Mouse (Mus musculus) heart, postnatal 0 days (tissue): ENCODE measurements at regions not wholly inside any gene's neighbourhood (a gene's known extent, or its start where the extent isn't known, plus 50 kb on each side); places are given as distances from the start of the nearest gene placed in this dataset.

Source experiments
- ATAC-seq: fragments of 200-750 bp; cut with Nextera tagmentation; 2 replicates; pipeline ENCODE4 v1.8.0; 2017; ENCODE audit warnings: low read depth, moderate number of reproducible peaks, moderate library complexity; ENCODE audit not compliant: insufficient read depth
- DNase-seq: peaks from one replicate; pipeline ENCODE4 v3.0.0-alpha.2; 2016; ENCODE audit warnings: low spot score
- H3K27ac ChIP-seq: fragments of 300-500 bp; sonication (generic); 2 replicates; pipeline ENCODE4 v1.5.1; 2014; ENCODE audit warnings: low read depth, mild to moderate bottlenecking
- H3K27me3 ChIP-seq: fragments of 300-500 bp; sonication (generic); 2 replicates; pipeline ENCODE4 v1.6.1; 2014; ENCODE audit warnings: low read length, mixed read lengths; ENCODE audit not compliant: control insufficient read depth, insufficient read depth
- H3K36me3 ChIP-seq: fragments of 300-500 bp; sonication (generic); replicated peaks from 2 replicates; pipeline ENCODE4 v1.6.1; 2014; ENCODE audit warnings: low read length, mixed read lengths; ENCODE audit not compliant: control insufficient read depth, insufficient read depth
- H3K4me1 ChIP-seq: fragments of 300-500 bp; sonication (generic); 2 replicates; pipeline ENCODE4 v1.6.1; 2014; ENCODE audit warnings: antibody characterized with exemption; ENCODE audit not compliant: control insufficient read depth, insufficient read depth
- H3K4me2 ChIP-seq: fragments of 300-500 bp; sonication (generic); 2 replicates; pipeline ENCODE4 v1.6.1; 2014; ENCODE audit warnings: low read depth, mild to moderate bottlenecking, low read length, moderate library complexity
- H3K4me3 ChIP-seq: fragments of 300-500 bp; sonication (generic); 2 replicates; pipeline ENCODE4 v1.5.1; 2014; ENCODE audit warnings: low read depth, low read length
- H3K9ac ChIP-seq: fragments of 300-500 bp; sonication (generic); replicated peaks from 2 replicates; pipeline ENCODE4 v1.6.1; 2014; ENCODE audit warnings: low read depth, low read length, mixed read lengths
- H3K9me3 ChIP-seq: fragments of 300-500 bp; sonication (generic); replicated peaks from 2 replicates; pipeline ENCODE4 v1.6.1; 2016; ENCODE audit warnings: low read length; ENCODE audit not compliant: control insufficient read depth
- CTCF ChIP-seq: IDR thresholded peaks from 2 replicates; pipeline ENCODE4 v1.5.1; 2016; ENCODE audit warnings: antibody characterized with exemption, control low read depth, low read depth
- EP300 ChIP-seq: IDR thresholded peaks from 2 replicates; pipeline ENCODE4 v1.6.1; 2016; ENCODE audit warnings: antibody characterized with exemption, low read depth
- WGBS: fragments of 180-500 bp; shearing (Covaris S2); extraction: QIAGEN DNeasy Blood & Tissue Kit; methylation state at CpG from one replicate; pipeline ENCODE4 v1.1.7; 2014; 5-methylcytosine and 5-hydroxymethylcytosine counted together

GRCm38 (mm10) chr12:26567435-26567834 is 98.4 kb downstream of the Cmpk2 start:
- no peaks in the 10 kb centered on the region for H3K36me3 ChIP-seq
- no peaks in the 10 kb centered on the region for H3K9me3 ChIP-seq
- peaks cover 5% of the 10 kb centered on the region; the same call in 1 of the 2 replicates for H3K4me1 ChIP-seq
- ATAC-seq (no peak), DNase-seq (no peak)
- no peak overlapping the region for H3K9ac ChIP-seq
- 43% methylated on average over 4 of the region's 4 CpGs for WGBS
- H3K27me3 ChIP-seq, result no peaks in the 10 kb centered on the region
- H3K27ac ChIP-seq, result no peak overlapping the region
- no peak overlapping the region for H3K4me3 ChIP-seq
- no peak overlapping the region for H3K4me2 ChIP-seq
- TF ChIP-seq CTCF, result no peak
- no peak for TF ChIP-seq EP300

GRCm38 (mm10) chr12:26562858-26563257 is 93.9 kb downstream of the Cmpk2 start:
- Histone ChIP-seq H3K4me2 (no peak overlapping the region), H3K9me3 (no peaks in the 10 kb centered on the region), H3K4me3 (no peak overlapping the region), H3K36me3 (no peaks in the 10 kb centered on the region), H3K9ac (no peak overlapping the region), H3K4me1 (peaks cover 11% of the 10 kb centered on the region), H3K27ac (peak overlapping the region; percentile 70), H3K27me3 (no peaks in the 10 kb centered on the region)
- ATAC-seq (peak; percentile 62), DNase-seq (peak; percentile 60)
- no peak for TF ChIP-seq EP300
- no peak for TF ChIP-seq CTCF
- 43% methylated on average over 6 of the region's 6 CpGs for WGBS

GRCm38 (mm10) chr12:26559560-26559959 is 90.6 kb downstream of the Cmpk2 start:
- Histone ChIP-seq H3K4me1 (peaks cover 20% of the 10 kb centered on the region), H3K4me2 (no peak overlapping the region), H3K9ac (no peak overlapping the region), H3K4me3 (no peak overlapping the region), H3K27me3 (0 out of 2 replicates have a peak, but pooled peaks cover 3% of the 10 kb centered on the region), H3K36me3 (no peaks in the 10 kb centered on the region), H3K9me3 (no peaks in the 10 kb centered on the region), H3K27ac (no peak overlapping the region)
- DNase-seq (no peak), ATAC-seq (no peak)
- 76% methylated on average over 3 of the region's 3 CpGs for WGBS
- TF ChIP-seq EP300 (no peak), CTCF (no peak)

- Histone ChIP-seq H3K27ac (no peak overlapping the region), H3K4me2 (no peak overlapping the region), H3K9me3 (no peaks in the 10 kb centered on the region), H3K9ac (no peak overlapping the region), H3K36me3 (no peaks in the 10 kb centered on the region), H3K27me3 (peaks cover 3% of the 10 kb centered on the region; the same call in 1 of the 2 replicates), H3K4me3 (no peak overlapping the region), H3K4me1 (peaks cover 16% of the 10 kb centered on the region; the same call in 1 of the 2 replicates)
- WGBS, result 4% methylated on average over 4 of the region's 4 CpGs
- no peak for TF ChIP-seq EP300
- no peak for TF ChIP-seq CTCF
- ATAC-seq (no peak), DNase-seq (no peak)
These were observed 88.4 kb downstream of the Cmpk2 start for GRCm38 (mm10) chr12:26557411-26557810.

GRCm38 (mm10) chr12:26551168-26551926 is 82.3 kb downstream of the Cmpk2 start:
- H3K9me3 ChIP-seq, result no peaks in the 10 kb centered on the region
- ATAC-seq, result no peak
- no peak for DNase-seq
- no peak overlapping the region for H3K4me3 ChIP-seq
- no peak overlapping the region for H3K9ac ChIP-seq
- H3K27ac ChIP-seq, result no peak overlapping the region
- H3K4me1 ChIP-seq, result peaks cover 10% of the 10 kb centered on the region
- TF ChIP-seq CTCF (no peak), EP300 (no peak)
- no peak overlapping the region for H3K4me2 ChIP-seq
- peaks cover 18% of the 10 kb centered on the region; the same call in 1 of the 2 replicates for H3K27me3 ChIP-seq
- H3K36me3 ChIP-seq, result no peaks in the 10 kb centered on the region
- 77% methylated on average over 10 of the region's 10 CpGs for WGBS

GRCm38 (mm10) chr12:26547466-26547865 is 78.5 kb downstream of the Cmpk2 start:
- H3K4me3 ChIP-seq, result no peak overlapping the region
- no peaks in the 10 kb centered on the region for H3K9me3 ChIP-seq
- no peak for TF ChIP-seq EP300
- no peak for TF ChIP-seq CTCF
- DNase-seq (no peak), ATAC-seq (no peak)
- peaks cover 13% of the 10 kb centered on the region for H3K4me1 ChIP-seq
- H3K9ac ChIP-seq, result no peak overlapping the region
- peaks cover 18% of the 10 kb centered on the region for H3K27me3 ChIP-seq
- H3K27ac ChIP-seq, result no peak overlapping the region
- H3K36me3 ChIP-seq, result no peaks in the 10 kb centered on the region
- 56% methylated on average over 1 of the region's 1 CpGs for WGBS
- H3K4me2 ChIP-seq, result no peak overlapping the region
